Mouse (Mus musculus) gastrocnemius, postnatal 10 days (tissue): ENCODE results near the gene Slc39a11. TPM values are rescaled to one million over a fixed set of nuclear protein-coding genes. Genes with fewer than 3 reads are reported as not detected.

Experiments
- DNase-seq: peaks from one replicate; pipeline ENCODE4 v3.0.0; 2021; ENCODE audit warnings: mixed read lengths
- total RNA-seq, 2 experiments: library from RNA; stranded (reverse); gene quantifications; 2 replicates each; pipeline ENCODE4 v1.2.3; 2021

The Slc39a11 gene
- total RNA-seq, 2 experiments from 2014 or later: 4.9 to 7.2 TPM

DNA sequence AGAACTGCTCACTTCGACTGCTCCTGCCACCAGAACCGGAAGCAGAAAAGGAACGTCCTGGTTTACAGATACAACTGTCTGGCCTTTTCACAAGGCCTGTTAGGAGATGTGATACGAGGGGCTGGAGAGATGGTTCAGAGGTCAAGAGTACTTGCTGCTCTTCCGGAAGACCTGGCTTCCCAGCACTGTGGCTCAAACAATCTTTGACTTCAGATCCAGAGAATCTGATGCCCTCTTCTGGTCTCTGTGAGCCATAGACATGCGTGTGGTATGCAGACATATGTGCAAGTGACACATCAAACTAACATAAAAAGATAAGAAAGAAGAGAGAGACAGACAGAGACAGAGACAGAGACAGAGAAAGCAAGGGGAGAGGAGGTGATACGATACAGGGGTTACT, 17.6 kb downstream of the Slc39a11 start:
- DNase-seq: no peak

GRCm38 (mm10) chr11:113631862-113632261, 18.0 kb downstream of the Slc39a11 start:
- no peak for DNase-seq

- DNase-seq: no peak
Observed at GRCm38 (mm10) chr11:113631302-113631701, 18.6 kb downstream of the Slc39a11 start.

- no peak for DNase-seq
Observed at GRCm38 (mm10) chr11:113630642-113631041, 19.2 kb downstream of the Slc39a11 start.

GRCm38 (mm10) chr11:113627785-113628184, 22.1 kb downstream of the Slc39a11 start:
- DNase-seq: no peak

GRCm38 (mm10) chr11:113625437-113625836, 24.4 kb downstream of the Slc39a11 start:
- no peak for DNase-seq

DNA sequence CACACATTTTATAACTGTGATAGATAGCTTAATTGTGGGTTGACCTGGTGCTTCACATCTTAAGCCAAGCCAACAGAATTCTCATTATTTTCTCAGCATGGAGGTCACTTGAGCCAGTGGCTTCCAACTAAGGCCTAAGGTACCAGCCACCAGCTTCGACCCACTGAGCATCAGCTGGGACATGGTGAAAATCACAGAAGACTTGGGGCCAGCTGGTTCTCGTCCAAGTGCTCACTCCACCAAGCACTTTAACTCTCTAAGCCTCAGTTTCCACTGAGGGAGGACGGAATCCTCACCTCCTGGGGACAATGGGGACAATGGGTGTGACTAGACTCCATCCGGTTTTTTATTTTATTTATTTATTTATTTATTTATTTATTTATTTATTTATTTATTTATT, 27.9 kb downstream of the Slc39a11 start:
- no peak for DNase-seq

DNA sequence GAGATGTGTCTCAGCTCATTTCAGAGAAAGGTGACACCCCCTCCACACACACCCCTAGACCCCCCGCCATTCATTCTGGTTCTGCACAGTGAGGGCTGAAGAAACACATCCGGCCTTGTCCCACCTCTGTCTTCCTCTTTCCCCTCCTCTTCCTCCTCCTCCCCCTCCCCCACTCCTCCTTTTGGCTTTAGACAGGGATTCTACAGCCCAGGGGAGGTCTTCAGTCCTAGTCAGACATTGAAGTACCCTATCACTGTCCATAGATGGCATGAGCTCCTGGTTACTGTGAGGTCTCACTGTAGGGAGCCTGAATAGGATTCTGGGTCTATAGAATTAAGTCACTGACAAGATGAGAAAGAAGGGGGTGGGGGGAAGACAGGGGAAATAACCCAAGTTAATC, 28.9 kb downstream of the Slc39a11 start:
- DNase-seq: no peak

GRCm38 (mm10) chr11:113619420-113620080, 30.3 kb downstream of the Slc39a11 start:
- DNase-seq: no peak

GRCm38 (mm10) chr11:113618672-113619419, 31.0 kb downstream of the Slc39a11 start, which contains the start of gene Sstr2:
Gene Sstr2 (plus strand): TSS chr11:113619342.
- peak; percentile 66 for DNase-seq

DNA sequence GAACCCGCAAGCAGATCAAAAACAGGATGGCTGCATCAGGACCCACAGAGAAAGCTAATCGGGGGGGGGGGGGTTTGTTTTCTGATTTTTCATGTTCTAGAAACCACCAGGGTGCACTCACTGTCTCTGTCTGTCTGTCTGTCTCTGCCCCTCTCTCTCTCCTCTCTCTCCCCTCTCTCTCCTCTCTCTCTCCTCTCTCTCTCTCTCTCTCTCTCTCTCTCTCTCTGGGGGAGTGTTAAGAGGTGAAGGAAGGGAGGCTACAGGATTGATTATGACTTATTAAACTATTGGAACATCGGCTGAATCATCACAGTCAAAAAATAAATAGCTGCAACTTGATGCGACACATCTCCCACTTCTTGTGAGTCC, 31.6 kb downstream of the Slc39a11 start:
- DNase-seq: no peak

DNA sequence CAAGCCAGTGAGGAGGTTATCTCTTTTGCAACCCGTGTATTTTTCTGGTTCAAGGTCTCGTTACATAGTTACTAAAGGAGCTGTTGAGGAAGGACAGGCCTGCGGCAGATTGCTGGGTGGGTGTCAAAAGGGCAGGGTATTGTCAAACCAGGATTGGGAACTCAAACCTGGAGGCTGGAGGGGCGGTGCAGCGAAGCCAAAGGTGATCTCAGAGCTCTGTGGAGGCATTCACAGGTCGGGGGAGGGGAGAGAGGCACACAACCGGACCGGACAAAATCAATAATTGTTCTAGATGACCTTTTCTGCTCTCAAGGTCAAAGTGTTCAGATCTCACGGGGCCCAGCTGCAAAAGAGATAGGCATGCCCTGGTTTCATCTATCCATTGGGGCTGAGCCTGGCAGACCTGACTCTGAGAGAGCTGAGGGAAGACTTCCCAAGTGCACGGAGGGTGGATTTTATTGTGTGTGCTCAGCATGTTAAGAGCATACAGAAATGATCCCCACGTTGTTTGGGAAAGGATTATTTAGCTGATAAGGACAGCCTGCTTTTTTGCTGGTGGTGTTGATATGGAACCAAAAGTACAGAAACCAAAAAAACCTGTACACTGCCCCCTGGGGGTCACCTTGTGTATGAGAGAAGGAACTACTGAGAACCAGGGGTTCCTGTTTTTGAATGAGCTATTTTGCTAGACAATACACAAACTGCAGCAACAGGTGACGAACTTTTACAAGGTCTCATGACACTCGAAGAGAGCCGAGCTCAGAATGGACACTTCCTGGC, 32.6 kb downstream of the Slc39a11 start:
- peak; percentile 79 for DNase-seq

DNA sequence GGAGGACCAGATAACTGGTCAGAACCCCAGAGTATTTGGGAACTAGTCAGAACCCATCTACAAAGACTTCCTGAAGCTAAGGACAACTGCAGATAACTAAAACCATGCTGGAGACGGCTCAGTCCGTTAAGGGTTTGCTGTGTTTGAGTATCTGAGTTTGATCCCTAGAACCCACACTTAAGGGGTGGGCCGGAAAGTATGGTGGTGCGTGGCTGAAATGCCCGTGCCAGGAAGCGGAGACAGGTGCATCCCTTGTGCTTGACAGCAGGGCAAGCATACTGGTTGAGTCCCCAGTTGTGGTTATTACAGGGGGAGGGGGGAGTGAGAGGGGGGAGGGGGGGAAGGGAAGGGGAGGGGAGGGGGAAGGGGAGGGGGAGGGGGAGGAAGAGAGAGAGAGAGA, 35.4 kb downstream of the Slc39a11 start:
- no peak for DNase-seq

GRCm38 (mm10) chr11:113611664-113612611, 37.9 kb downstream of the Slc39a11 start:
- DNase-seq: peak; percentile 63

- DNase-seq: no peak
Observed at GRCm38 (mm10) chr11:113611112-113611646, 38.7 kb downstream of the Slc39a11 start.

DNA sequence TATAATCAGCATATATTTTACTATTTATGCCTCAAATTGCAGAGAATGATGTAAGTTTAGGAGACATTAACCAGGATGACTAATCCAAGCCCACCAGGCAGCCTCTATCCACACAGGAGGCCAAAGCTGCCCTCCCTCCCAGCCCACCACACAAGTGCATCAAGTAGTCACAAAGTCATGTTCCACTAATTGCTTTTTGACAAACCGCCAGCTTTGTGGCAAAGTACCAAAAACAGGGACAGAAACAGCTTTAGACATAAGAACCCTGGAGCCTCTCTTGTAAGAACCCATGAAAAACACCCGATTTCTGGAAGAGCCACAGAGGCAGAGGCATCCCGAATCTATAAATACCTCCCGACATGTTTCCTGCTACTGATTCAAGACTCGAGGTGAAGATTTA, 39.6 kb downstream of the Slc39a11 start:
- DNase-seq: peak; percentile 44

- no peak for DNase-seq
Observed at GRCm38 (mm10) chr11:113609581-113609980, 40.3 kb downstream of the Slc39a11 start.

- no peak for DNase-seq
Observed at GRCm38 (mm10) chr11:113607556-113607955, 42.3 kb downstream of the Slc39a11 start.

- no peak for DNase-seq
Observed at GRCm38 (mm10) chr11:113601616-113602343, 48.1 kb downstream of the Slc39a11 start.

DNA sequence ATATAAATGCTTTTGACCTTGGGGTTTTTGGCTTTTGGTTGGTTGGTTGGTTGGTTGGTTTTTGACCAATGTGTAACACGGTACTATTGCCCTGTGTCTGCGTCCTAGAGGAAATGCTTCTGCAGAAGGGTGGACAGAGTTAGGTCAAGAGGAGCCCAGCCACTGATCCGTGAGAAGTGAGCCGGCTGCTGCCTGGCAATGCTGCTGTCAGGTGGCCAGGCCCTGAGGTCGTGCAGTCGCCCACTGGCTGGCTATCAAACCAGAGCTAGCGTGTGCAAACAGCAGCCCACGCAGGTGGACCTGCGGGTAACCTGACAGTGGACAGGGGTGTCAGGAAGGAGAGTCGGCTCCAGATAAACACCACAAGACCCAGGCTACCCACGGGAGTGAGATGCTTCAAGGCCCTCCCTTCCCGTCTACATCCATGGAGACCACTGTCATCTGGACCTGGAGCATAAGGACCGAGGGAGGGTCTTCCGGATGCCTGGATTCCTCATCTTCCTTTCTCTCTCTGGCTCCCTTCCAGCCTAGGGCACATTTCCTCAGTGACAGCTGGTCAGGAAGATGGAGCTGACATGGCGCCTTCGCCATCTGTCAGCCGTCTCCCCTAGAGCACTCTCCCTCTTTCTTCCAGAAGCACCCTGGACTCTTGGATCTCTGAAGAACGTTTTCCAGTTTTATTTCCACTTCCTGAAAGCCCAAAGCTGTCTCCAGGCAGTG, 49.2 kb downstream of the Slc39a11 start:
- DNase-seq: no peak
